Mouse (Mus musculus) hematopoietic stem cell, adult 5-6 weeks (primary cell): ENCODE measurements at regions not wholly inside any gene's neighbourhood (a gene's known extent, or its start where the extent isn't known, plus 50 kb on each side); places are given as distances from the start of the nearest gene placed in this dataset.

Source experiments
- ATAC-seq, 2 experiments: fragments of 125-278 bp in 1 of 2; replicated peaks in 1 of 2; 2 replicates each; pipeline ENCODE4 v1.8.0; 2016 to 2017; ENCODE audit warnings: inconsistent platforms in 2 of 2, mild to moderate bottlenecking in 2 of 2, moderate number of reproducible peaks in 2 of 2, low read depth in 1 of 2, moderate TSS enrichment in 1 of 2; ENCODE audit not compliant: low FRiP score in 2 of 2, poor library complexity in 2 of 2, severe bottlenecking in 2 of 2, insufficient read depth in 1 of 2, low TSS enrichment in 1 of 2

DNA sequence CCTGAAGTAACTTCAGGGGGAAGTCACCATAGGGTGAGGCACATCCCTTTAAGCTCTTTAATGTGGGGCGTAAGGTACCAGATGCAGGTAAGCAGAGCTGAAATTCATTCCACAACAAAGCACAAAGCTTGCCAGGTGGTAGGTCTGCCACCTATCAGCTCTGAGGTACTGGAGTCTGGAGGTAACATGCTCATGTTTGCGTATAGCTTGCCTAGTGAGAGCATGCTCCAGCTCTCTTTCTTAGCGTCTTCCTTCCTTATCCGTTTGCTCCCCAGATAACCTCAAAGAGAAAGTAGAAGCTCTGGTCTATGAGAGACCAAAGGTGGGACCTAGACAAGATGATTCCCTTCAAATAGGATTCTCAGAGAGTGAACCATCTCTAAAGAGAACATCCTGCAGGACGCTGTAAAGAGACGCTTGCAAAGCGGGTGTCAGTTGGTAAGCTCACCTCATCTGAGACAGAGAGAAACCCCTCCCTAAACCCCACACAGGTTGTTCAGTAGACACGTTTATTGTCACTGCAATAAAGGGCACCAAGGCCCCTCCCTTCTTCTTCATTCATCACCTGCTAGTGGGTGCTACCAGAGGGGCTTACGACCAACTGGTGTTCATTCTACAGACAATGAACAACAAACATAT, 347.4 kb upstream of the 3110018I06Rik start:
- no peak for ATAC-seq

DNA sequence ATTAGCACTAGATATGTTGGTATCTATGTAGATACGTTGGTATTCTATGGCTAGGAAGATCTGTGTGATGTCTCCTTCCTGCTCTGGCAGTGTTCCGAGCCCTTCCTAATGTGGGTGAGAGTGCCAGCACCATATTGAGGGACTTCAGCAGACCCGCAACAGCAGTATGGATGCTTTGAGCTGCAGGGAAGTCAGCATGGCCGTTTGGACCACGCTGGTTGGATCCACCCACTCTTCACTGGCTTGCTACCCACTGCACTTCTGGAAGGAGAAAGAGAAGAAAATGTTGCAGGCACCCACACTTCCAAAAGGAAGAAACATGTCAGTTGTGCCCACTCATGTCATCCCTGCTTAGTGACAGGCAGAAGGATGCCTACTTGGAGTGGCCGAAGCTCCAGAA, 346.2 kb upstream of the 3110018I06Rik start:
- ATAC-seq: no peak

GRCm38 (mm10) chr12:107146608-107147121, 341.8 kb upstream of the 3110018I06Rik start:
- ATAC-seq: no peak

- peak; percentile 89 to 90 for ATAC-seq
Observed at GRCm38 (mm10) chr12:107148451-107148850, 340.0 kb upstream of the 3110018I06Rik start.

GRCm38 (mm10) chr12:107151089-107151488, 337.3 kb upstream of the 3110018I06Rik start:
- no peak for ATAC-seq

DNA sequence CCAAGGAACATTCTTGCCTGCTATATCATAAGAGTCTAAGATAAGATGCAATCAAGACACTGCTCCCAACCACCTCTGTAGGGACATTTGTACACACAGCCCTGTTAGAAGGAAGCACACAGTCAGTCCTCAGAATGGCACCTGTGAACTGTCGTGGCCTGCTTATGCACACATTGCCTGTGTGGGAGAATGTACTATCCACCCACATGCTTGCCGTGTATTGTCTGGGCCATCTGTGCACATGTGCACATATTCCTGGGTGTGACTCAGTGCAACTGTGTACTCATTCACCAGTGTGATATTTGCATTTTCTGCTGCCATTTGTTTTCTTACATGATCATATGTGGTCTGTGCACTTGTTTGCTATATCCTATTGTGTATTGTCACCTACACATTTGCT, 333.8 kb upstream of the 3110018I06Rik start:
- no peak for ATAC-seq

DNA sequence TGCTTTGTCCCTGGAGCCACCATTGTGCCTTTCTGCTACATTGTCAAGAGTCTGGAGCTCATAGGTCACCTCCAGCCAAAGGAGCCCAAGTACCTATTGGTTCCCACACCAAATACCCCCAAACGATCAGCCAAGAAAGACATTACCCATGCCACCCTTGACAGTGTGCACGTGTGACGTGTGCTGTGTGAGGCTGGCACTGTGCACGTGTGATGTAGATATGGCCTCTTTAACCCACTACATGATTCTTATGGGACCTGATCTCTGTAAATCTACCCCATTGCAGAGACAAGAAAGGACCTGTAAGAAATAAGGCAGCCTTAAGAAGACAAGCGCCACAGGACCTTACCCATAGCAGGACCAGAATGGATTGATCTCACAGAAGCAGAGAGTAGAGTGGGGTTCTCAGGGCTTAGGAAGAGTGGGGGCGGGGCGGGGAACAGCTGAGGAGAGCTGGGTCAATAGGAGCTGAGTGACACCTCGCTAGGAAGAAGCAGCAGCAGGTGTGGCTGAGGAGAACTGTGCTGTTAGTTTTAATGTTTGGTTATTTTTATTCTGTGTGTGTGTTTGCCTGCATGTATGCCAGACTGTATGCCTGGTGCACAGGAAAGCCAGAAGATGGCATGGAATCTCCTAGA, 331.5 kb upstream of the 3110018I06Rik start:
- no peak for ATAC-seq

DNA sequence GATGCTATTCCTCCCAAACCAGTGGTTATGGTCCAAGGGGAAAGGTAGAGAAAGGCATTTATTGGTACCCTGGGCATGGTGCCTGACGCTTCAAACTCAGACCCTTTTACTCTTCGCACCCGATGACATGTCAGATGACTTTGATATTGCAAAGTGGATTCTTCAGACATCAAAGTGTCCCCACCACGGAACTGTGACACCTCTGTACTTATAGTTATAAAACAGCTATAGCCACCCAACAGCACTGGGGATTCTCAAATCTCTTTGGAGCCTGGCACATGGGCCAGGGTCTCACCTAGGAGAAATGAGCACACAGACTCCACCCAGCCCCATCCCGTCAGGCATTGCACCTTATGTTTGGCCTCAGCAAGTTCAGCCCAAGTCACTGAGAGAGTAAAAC, 329.3 kb upstream of the 3110018I06Rik start:
- no peak for ATAC-seq

DNA sequence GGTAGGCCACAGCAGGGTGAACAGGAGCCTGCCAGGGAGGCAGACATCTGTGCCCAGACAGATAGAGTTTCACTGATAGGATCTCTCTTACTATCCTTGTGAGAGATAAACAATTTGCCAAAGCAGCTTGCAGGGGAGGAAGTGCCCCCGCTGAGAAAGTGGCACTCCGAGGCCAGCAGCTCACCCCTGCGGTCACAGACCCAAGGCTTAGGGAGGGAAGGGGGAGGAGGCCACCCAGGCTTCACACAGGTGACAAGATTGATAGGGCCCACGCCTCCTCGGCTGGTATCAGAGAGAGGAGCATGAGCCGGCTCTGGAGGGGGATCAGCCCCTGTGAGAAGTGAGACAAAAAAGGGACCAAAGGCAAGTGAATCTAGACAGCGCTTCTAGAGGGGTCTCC, 328.3 kb upstream of the 3110018I06Rik start:
- peak; percentile 75 to 77 for ATAC-seq

DNA sequence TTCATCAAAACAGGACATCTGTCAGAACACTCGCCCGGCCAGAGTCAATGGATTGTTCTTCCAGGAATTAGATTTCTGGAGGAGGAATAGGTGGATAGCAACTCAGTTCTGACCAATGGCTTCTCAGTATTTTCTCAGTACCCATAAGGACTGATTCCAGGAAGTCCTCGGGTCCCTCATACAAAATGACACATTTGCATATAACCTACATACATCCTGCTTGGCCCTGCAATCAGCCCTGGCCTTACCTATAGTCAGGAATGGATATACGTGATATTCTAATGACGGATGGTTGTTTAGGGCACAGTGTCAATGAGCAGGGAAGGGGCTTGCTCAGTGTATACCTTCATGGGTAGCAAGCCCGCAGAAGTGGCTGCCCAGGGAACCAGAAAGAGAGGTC, 327.8 kb upstream of the 3110018I06Rik start:
- ATAC-seq: no peak

GRCm38 (mm10) chr12:107170926-107171325, 317.5 kb upstream of the 3110018I06Rik start:
- ATAC-seq: no peak

GRCm38 (mm10) chr12:107171676-107172075, 316.8 kb upstream of the 3110018I06Rik start:
- ATAC-seq: no peak

GRCm38 (mm10) chr12:107178676-107179075, 309.8 kb upstream of the 3110018I06Rik start:
- no peak for ATAC-seq

GRCm38 (mm10) chr12:107180501-107180900, 307.9 kb upstream of the 3110018I06Rik start:
- no peak for ATAC-seq

DNA sequence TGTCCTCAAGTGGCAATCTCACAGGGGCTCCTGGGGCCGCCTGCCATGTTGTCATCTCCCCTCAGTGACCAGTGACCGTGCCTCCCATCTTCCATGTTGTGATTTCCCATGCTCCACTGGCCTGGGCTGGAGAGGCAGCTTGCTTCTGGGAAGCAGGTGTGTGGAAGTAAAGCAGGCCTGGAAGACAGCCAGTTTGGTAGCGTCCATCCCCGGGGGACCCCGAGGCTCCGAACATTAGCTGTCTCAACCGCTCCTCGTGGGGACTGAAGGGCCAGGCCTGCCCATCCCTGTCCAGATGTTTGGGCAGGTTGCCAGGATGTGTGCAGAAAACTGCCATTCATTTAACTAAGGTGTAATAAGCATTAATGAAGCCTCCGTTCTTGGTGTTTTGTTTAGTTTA, 307.1 kb upstream of the 3110018I06Rik start:
- ATAC-seq: no peak

DNA sequence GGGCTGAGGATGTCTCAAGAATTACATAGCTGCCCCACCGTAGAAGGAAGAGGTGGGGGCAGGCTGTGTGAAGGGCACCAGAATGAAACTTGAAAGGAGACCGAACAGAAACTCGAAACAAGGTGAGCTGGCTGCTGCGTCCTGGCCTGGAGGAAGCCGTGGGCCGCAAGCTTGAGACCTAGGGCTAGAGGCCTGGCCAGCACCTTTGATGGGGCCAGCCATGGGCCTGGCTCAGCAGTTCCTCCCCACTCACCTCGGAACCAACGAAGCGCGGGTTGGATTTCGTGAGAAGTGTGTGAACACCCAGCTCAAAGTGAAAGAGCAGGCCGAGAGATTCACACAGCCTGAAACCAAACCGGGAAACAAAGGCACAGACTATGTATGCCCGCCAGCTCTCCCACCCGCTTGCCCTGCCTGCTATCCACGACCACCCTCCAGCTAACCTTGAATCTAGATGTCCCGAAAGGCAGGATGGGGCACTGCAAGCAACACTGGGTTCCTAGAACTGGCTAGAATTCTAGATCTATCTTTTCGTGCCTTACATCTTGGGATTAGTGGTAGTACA, 306.3 kb upstream of the 3110018I06Rik start:
- no peak for ATAC-seq

- no peak for ATAC-seq
Observed at GRCm38 (mm10) chr12:107183283-107183682, 305.1 kb upstream of the 3110018I06Rik start.

DNA sequence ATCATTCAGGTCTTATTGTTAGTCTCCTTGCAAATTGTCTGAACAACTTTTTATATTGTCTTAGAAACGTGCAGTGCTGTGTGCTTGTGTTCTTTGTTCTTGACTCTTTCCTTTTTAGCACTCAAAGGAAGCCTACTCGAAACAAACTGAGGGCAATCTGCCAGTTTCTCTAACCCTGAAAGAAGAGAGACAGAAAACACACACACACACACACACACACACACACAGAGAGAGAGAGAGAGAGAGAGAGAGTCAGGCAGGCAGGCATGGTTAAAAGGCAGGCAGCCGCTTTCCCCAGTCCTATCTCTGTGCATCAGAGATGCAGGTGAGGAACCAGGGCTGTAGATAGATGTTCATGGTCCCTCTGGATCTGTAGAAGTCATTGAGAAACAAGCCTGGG, 304.0 kb upstream of the 3110018I06Rik start:
- no peak for ATAC-seq

GRCm38 (mm10) chr12:107186361-107186760, 302.1 kb upstream of the 3110018I06Rik start:
- ATAC-seq: no peak
